Mouse (Mus musculus) stomach, embryonic 16.5 days (tissue): ENCODE measurements at regions not wholly inside any gene's neighbourhood (a gene's known extent, or its start where the extent isn't known, plus 50 kb on each side); places are given as distances from the start of the nearest gene placed in this dataset.

Experiments
- ATAC-seq: fragments of 200-750 bp; cut with Nextera tagmentation; 2 replicates; pipeline ENCODE4 v1.8.0; 2017; ENCODE audit warnings: moderate number of reproducible peaks, moderate TSS enrichment; ENCODE audit not compliant: insufficient read depth, low FRiP score
- H3K27ac ChIP-seq: fragments of 300-500 bp; sonication (generic); 2 replicates; pipeline ENCODE4 v1.5.1; 2014; ENCODE audit warnings: low read length
- H3K27me3 ChIP-seq: fragments of 300-500 bp; sonication (generic); 2 replicates; pipeline ENCODE4 v1.6.1; 2014; ENCODE audit warnings: low read length, control low read depth, mixed read lengths; ENCODE audit not compliant: control insufficient read depth, insufficient read depth
- H3K36me3 ChIP-seq: fragments of 300-500 bp; sonication (generic); 2 replicates; pipeline ENCODE4 v1.6.1; 2014; ENCODE audit warnings: low read length; ENCODE audit not compliant: control insufficient read depth, insufficient read depth
- H3K4me1 ChIP-seq: fragments of 300-500 bp; sonication (generic); 2 replicates; pipeline ENCODE4 v1.6.1; 2014; ENCODE audit warnings: low read length, control low read depth, mixed read lengths; ENCODE audit not compliant: control insufficient read depth, insufficient read depth
- H3K4me2 ChIP-seq: fragments of 300-500 bp; sonication (generic); 2 replicates; pipeline ENCODE4 v1.6.1; 2014; ENCODE audit warnings: low read depth, low read length, mixed read lengths
- H3K4me3 ChIP-seq: fragments of 300-500 bp; sonication (generic); replicated peaks from 2 replicates; pipeline ENCODE4 v1.5.1; 2014; ENCODE audit warnings: mild to moderate bottlenecking, low read length
- H3K9ac ChIP-seq: fragments of 300-500 bp; sonication (generic); 2 replicates; pipeline ENCODE4 v1.6.1; 2014; ENCODE audit warnings: low read length
- H3K9me3 ChIP-seq: fragments of 300-500 bp; sonication (generic); replicated peaks from 2 replicates; pipeline ENCODE4 v1.6.1; 2016; ENCODE audit warnings: low read length, control low read depth; ENCODE audit not compliant: control insufficient read depth
- WGBS: fragments of 180-500 bp; shearing (Covaris S2); extraction: QIAGEN DNeasy Blood & Tissue Kit; methylation state at CpG from one replicate; pipeline ENCODE4 v1.1.7; 2014; 5-methylcytosine and 5-hydroxymethylcytosine counted together

GRCm38 (mm10) chr14:61689776-61690175 is 82.5 kb downstream of the Kcnrg start:
- Histone ChIP-seq H3K4me3 (peak overlapping the region; percentile 20; the same call in 1 of the 2 replicates), H3K4me2 (peak overlapping the region; percentile 27), H3K36me3 (no peaks in the 10 kb centered on the region), H3K4me1 (peaks cover 16% of the 10 kb centered on the region; the same call in 1 of the 2 replicates), H3K27me3 (peaks cover 32% of the 10 kb centered on the region), H3K27ac (no peak overlapping the region), H3K9me3 (no peaks in the 10 kb centered on the region), H3K9ac (no peak overlapping the region)
- WGBS: 32% methylated on average over 24 of the region's 24 CpGs
- ATAC-seq: no peak

DNA sequence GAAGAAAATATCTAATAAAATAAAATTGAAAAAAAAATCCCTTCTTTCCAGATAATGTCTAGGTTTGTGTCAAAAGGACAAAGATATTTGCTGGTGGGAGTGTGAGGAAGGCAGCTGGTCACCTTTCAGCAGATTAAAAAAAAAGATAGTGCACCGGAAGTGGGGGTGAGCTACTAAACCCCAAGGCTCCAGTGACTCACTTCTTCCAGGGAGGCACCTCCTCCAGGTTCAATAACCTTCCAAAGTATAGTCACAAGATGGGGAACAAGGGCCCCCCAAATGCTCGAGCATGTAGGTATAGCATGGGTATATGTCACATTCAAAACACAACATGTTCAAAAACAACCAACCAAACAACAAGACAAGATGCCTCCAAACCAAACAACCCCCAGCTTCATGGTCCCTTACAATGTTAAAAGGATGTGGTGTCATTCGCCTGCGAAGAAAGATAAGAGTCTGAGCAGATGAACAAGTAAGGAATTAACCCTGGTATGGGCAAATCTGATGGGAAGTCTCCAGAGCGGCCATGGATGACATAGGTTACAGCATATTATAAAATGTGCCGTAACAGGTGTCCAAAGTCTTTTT is 84.6 kb downstream of the Kcnrg start:
- WGBS: 83% methylated on average over 6 of the region's 6 CpGs

DNA sequence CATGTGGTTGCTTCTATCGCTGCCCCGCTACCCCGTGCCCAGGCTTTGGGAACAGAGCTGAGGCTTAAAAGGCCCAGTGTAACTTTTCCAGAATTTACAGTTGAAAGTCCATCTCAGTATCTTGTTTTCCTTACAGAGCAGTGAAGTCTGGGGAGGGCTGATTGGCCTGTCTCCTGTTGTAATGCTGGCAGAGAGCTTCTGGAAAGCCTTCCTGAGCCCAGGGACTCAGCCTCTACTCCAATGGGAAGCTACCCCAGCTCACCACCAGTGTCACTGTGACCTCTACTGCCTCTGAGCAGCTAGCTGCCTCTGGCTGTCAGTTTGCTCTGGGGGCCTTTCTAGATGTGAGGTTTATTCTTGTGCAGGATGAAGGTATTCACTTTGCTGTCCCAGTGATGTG is 87.5 kb downstream of the Kcnrg start:
- Histone ChIP-seq H3K4me3 (no peak overlapping the region), H3K4me2 (no peak overlapping the region), H3K9ac (no peak overlapping the region), H3K4me1 (no peaks in the 10 kb centered on the region), H3K27ac (no peak overlapping the region), H3K9me3 (no peaks in the 10 kb centered on the region), H3K27me3 (peaks cover 14% of the 10 kb centered on the region), H3K36me3 (no peaks in the 10 kb centered on the region)
- WGBS: 90% methylated on average over 3 of the region's 3 CpGs
- no peak for ATAC-seq

More for the DNA sequence above, 84.6 kb downstream of the Kcnrg start:
- Histone ChIP-seq H3K4me1 (peaks cover 9% of the 10 kb centered on the region; the same call in 1 of the 2 replicates), H3K36me3 (no peaks in the 10 kb centered on the region), H3K4me2 (no peak overlapping the region), H3K9me3 (no peaks in the 10 kb centered on the region), H3K4me3 (no peak overlapping the region), H3K27ac (no peak overlapping the region), H3K27me3 (peaks cover 27% of the 10 kb centered on the region), H3K9ac (no peak overlapping the region)
- ATAC-seq: no peak

- Histone ChIP-seq H3K4me1 (no peaks in the 10 kb centered on the region), H3K9ac (no peak overlapping the region), H3K4me2 (no peak overlapping the region), H3K36me3 (no peaks in the 10 kb centered on the region), H3K27ac (no peak overlapping the region), H3K9me3 (no peaks in the 10 kb centered on the region), H3K27me3 (no peaks in the 10 kb centered on the region), H3K4me3 (no peak overlapping the region)
- 70% methylated on average over 7 of the region's 7 CpGs for WGBS
- ATAC-seq: no peak
Measured at GRCm38 (mm10) chr14:61696290-61696842, 89.1 kb downstream of the Kcnrg start.

DNA sequence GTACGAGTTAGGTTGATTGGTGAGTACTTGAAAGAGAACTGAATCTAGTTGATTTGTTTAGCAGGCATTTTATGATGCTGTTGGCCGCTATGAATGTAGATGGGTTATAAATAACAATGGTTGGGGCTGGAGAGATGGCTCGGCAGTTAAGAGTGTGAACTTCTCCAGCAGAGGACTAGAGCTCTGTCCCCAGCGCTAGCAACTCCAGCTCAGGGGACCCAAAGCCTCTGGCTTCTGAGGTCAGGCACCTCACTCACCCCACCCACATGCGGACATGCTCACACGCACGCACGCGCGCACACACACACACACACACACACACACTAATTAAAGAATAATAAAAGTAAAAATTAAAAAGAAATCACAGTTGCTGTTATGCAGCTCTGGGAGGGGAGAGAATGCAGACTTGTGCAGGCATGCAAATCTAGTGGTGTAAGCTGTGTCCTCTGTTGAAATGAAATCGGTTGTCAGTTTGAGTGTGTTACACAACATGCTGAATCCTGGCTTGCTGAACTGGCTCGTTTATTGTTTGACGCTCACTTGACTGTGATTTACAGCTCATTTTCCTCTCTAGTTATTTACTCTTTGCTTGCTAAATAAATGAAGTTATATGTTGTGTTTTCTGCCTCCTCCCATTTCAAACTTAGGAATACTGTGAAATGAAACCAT is 89.8 kb downstream of the Kcnrg start:
- ATAC-seq: no peak
- no peaks in the 10 kb centered on the region for H3K9me3 ChIP-seq
- H3K9ac ChIP-seq: no peak overlapping the region
- no peak overlapping the region for H3K4me3 ChIP-seq
- H3K4me1 ChIP-seq: no peaks in the 10 kb centered on the region
- no peaks in the 10 kb centered on the region for H3K36me3 ChIP-seq
- WGBS: 70% methylated on average over 13 of the region's 13 CpGs
- H3K4me2 ChIP-seq: no peak overlapping the region
- no peaks in the 10 kb centered on the region for H3K27me3 ChIP-seq
- 0 out of 2 replicates have a peak overlapping the region, but pooled peaks have one; percentile 18 for H3K27ac ChIP-seq

- Histone ChIP-seq H3K4me2 (no peak overlapping the region), H3K27me3 (no peaks in the 10 kb centered on the region), H3K4me3 (no peak overlapping the region), H3K9me3 (no peaks in the 10 kb centered on the region), H3K36me3 (no peaks in the 10 kb centered on the region), H3K4me1 (no peaks in the 10 kb centered on the region), H3K27ac (no peak overlapping the region), H3K9ac (no peak overlapping the region)
- no peak for ATAC-seq
- 87% methylated on average over 10 of the region's 10 CpGs for WGBS
Measured at GRCm38 (mm10) chr14:61697704-61698103, 90.4 kb downstream of the Kcnrg start.

GRCm38 (mm10) chr14:61698358-61699055 is 91.2 kb downstream of the Kcnrg start:
- Histone ChIP-seq H3K4me2 (no peak overlapping the region), H3K27me3 (no peaks in the 10 kb centered on the region), H3K4me1 (no peaks in the 10 kb centered on the region), H3K4me3 (no peak overlapping the region), H3K27ac (no peak overlapping the region), H3K9ac (no peak overlapping the region), H3K9me3 (no peaks in the 10 kb centered on the region), H3K36me3 (no peaks in the 10 kb centered on the region)
- WGBS: 67% methylated on average over 12 of the region's 12 CpGs
- no peak for ATAC-seq

GRCm38 (mm10) chr14:61699638-61700037 is 92.4 kb downstream of the Kcnrg start:
- H3K9ac ChIP-seq: no peak overlapping the region
- no peak for ATAC-seq
- no peaks in the 10 kb centered on the region for H3K36me3 ChIP-seq
- H3K9me3 ChIP-seq: no peaks in the 10 kb centered on the region
- H3K4me1 ChIP-seq: no peaks in the 10 kb centered on the region
- H3K4me2 ChIP-seq: no peak overlapping the region
- no peaks in the 10 kb centered on the region for H3K27me3 ChIP-seq
- H3K4me3 ChIP-seq: no peak overlapping the region
- H3K27ac ChIP-seq: no peak overlapping the region
- WGBS: 71% methylated on average over 7 of the region's 7 CpGs

GRCm38 (mm10) chr14:61701131-61701530 is 93.9 kb downstream of the Kcnrg start:
- ATAC-seq: no peak
- 51% methylated on average over 10 of the region's 10 CpGs for WGBS

More at GRCm38 (mm10) chr14:61701131-61701530, 93.9 kb downstream of the Kcnrg start:
- Histone ChIP-seq H3K4me2 (no peak overlapping the region), H3K4me1 (no peaks in the 10 kb centered on the region), H3K9ac (no peak overlapping the region), H3K27ac (no peak overlapping the region), H3K36me3 (no peaks in the 10 kb centered on the region), H3K9me3 (no peaks in the 10 kb centered on the region), H3K27me3 (no peaks in the 10 kb centered on the region), H3K4me3 (no peak overlapping the region)
